Mouse (Mus musculus): ENCODE data around the gene Hist1h3i. TPM values are rescaled to one million over a fixed set of nuclear protein-coding genes. Genes with fewer than 3 reads are reported as not detected.
A peak's percentile ranks its signal among the peaks of the same experiment; 100 is the strongest.
"Not testable (repeated sequence)": the region's sequence is repeated elsewhere in the genome, so short reads cannot be mapped to it uniquely, and the experiment has no call there.

Gene Hist1h3i
- total and polyA plus RNA-seq, 2 experiments from 2014 or later, result 20.0 to 291 TPM

DNA sequence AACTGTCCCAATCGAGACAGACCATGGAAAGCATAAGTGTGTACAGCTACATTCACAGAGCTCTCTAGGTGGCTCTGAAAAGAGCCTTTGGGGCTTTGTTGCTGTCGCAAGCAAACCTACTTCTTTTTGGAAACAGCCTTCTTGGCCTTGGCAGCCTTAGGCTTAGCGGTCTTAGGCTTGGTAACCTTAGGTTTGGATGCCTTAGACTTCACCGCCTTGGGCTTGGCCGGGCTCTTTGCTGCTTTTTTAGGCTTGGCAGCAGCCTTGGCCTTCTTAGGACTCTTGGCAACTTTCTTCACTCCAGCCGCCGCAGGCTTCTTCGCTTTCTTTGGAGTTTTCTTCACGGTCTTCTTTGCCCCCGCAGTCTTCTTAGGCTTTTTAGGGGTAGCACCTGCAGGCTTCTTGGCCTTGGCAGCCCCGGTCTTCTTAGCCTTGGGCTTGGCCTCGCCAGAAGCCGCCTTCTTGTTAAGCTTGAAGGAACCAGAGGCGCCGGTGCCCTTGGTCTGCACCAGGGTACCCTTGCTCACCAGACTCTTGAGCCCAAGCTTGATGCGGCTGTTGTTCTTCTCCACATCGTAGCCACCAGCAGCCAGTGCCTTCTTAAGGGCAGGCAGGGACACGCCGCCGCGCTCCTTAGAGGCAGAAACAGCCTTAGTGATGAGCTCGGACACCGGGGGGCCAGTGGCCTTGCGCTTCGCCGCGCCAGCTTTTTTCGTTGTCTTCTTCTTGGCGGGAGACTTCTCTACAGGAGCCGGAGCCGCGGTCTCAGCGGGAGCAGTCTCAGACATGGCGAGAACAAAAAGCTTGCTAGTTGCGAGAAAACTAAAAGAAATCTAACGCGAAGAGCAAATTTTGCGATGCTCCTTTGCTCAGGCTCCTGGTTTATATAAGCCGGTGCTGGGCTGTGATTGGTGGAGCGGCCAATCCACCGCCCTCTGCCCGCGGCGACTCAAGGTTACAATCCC is 3.1 kb downstream of the Hist1h3i start, which contains the start of gene Hist1h1b:
Gene Hist1h1b, minus strand, starts transcription at position 859 of the 965 bp plus-strand sequence.
- no peak; the same call in 1 of the 2 replicates for ATAC-seq
- WGBS, result under 1% methylated on average over 44 of the region's 44 CpGs
- TF ChIP-seq CTCF (IDR thresholded peaks at IDR 0.05; ENCODE audit: low read depth), result no peak

DNA sequence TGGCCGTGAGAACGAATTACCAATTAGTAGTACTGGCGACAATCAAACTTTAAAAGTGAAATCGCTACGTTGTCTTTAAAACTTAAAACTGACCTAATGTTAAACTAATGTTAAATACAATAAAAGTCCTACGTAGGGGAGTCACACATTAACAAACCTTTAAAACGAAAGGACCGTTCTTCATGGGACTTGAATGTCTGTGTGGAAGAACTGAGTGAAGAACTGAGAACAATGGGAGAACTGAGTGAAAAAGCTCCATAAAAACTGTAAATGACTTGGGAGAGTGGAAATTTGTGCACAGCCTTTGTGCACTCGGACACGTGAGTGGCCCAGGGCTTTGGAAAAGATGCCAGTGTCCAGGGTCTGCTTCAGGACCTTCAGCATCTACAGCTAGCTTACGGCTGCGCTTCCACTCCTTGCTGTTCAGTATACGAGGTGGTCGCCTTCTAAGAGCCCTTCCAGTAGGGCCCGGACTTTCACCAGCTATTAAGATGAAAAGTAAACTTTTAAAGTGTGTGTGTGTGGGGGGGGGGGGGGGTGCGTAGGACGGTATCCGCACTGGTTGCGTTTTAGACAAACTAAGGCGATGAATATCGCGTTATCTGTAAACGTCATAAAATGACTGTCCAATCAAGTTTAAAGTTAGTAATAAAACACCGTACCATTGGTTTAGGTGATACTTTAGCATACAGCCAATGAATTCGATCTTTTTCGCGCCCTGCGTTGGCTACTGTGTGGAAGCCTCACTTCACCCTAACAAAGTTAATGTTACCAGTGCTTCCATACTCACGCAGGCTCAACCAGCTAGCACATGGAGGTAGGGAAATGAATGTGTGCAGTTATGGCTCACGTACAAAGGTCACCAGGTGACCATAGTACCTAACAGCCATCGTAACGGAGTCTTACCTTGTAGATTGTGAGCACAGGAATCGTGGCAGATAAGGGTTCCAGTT is 4.1 kb downstream of the Hist1h3i start:
- peak; percentile 89 for DNase-seq
- peak overlapping the region; percentile 82 for H3K4me2 ChIP-seq (ENCODE audit: low read depth)
- peaks cover 22% of the 10 kb centered on the region for H3K4me1 ChIP-seq (ENCODE audit: insufficient read depth)
- peak overlapping the region; percentile 45 for H3K4me3 ChIP-seq (ENCODE audit: low read depth, low read length)
- H3K36me3 ChIP-seq (ENCODE audit: insufficient read depth), result no peaks in the 10 kb centered on the region
- H3K9ac ChIP-seq, result peak overlapping the region; percentile 51
- no peak for TF ChIP-seq CTCF (IDR thresholded peaks at IDR 0.05; ENCODE audit: low read depth)
- H3K9me3 ChIP-seq (ENCODE audit: low read length), result no peaks in the 10 kb centered on the region
- no peaks in the 10 kb centered on the region for H3K27me3 ChIP-seq (ENCODE audit: insufficient read depth, low read length)
- WGBS, result 3% methylated on average over 33 of the region's 33 CpGs
- peak overlapping the region; percentile 57 for H3K27ac ChIP-seq (ENCODE audit: low read depth, low read length)
- peak; percentile 96 for ATAC-seq

More for the DNA sequence above, 3.1 kb downstream of the Hist1h3i start, which contains the start of gene Hist1h1b:
- peak within 1 kb of the TSS; percentile 57 for H3K27ac ChIP-seq (ENCODE audit: low read depth, low read length)
- H3K36me3 ChIP-seq (ENCODE audit: insufficient read depth), result no peaks in the 10 kb centered on the region
- H3K4me3 ChIP-seq (ENCODE audit: low read depth, low read length), result peak within 1 kb of the TSS; percentile 45
- H3K9me3 ChIP-seq (ENCODE audit: low read length), result no peaks in the 10 kb centered on the region
- H3K4me1 ChIP-seq (ENCODE audit: insufficient read depth), result peaks cover 22% of the 10 kb centered on the region
- no peaks in the 10 kb centered on the region for H3K27me3 ChIP-seq (ENCODE audit: insufficient read depth, low read length)
- DNase-seq, result peak; percentile 58
- peak within 1 kb of the TSS; percentile 51 for H3K9ac ChIP-seq
- peak within 1 kb of the TSS; percentile 82 for H3K4me2 ChIP-seq (ENCODE audit: low read depth)

DNA sequence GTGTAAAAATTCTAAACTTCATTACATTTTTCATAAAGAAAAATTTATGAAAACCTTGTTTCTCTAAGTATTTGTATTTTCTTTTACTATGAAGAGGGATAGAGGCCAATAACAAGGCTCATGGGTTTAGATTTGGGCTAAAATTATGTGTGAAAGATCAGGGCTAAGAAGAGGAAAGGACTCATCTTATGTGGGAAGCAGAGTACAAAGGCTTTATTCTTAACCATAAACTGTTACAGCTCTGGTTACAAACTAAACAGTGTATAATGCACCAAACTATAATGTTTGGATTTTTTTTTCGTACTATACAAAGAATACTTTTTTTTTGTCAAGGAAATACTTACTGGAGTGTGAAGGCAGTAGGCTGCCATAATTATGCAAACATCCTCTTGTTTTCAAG is 27.5 kb downstream of the Hist1h3i start:
- Histone ChIP-seq H3K9me3 (ENCODE audit: low read length) (no peaks in the 10 kb centered on the region), H3K4me2 (ENCODE audit: low read depth) (no peak overlapping the region), H3K36me3 (ENCODE audit: insufficient read depth) (no peaks in the 10 kb centered on the region), H3K27me3 (ENCODE audit: insufficient read depth, low read length) (no peaks in the 10 kb centered on the region), H3K4me1 (ENCODE audit: insufficient read depth) (peaks cover 6% of the 10 kb centered on the region; the same call in 1 of the 2 replicates), H3K9ac (no peak overlapping the region), H3K4me3 (ENCODE audit: low read depth, low read length) (no peak overlapping the region), H3K27ac (ENCODE audit: low read depth, low read length) (no peak overlapping the region)
- TF ChIP-seq CTCF (IDR thresholded peaks at IDR 0.05; ENCODE audit: low read depth), result no peak
- WGBS, result 54% methylated on average over 1 of the region's 1 CpGs
- DNase-seq (no peak), ATAC-seq (no peak)

DNA sequence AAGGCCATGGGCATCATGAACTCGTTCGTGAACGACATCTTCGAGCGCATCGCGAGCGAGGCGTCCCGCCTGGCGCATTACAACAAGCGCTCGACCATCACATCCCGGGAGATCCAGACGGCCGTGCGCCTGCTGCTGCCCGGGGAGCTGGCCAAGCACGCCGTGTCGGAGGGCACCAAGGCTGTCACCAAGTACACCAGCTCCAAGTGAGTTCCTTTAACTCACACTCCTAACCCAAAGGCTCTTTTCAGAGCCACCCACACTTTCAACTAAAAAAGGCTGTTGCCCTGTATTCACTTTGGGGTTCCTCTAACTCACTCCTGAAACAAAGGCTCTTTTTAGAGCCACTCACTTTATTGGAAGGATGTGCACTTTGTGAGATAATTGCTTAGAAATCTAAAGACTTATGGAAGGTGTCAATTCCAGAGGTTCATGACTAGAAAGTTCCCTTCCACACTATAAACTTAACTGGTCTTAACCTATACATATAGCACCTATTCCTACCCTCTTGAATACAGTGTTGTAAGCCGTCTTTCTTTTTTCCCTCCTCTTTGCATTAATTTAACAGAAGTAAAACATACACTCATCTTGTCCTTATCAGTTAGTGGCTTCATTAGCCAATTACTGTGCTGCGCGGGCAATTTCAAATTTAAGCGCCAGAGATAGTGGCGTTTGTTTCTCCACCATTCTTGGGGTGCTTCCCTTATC is 28.7 kb downstream of the Hist1h3i start:
- Histone ChIP-seq H3K9ac (peak overlapping the region; percentile 44; the same call in 1 of the 2 replicates), H3K27ac (ENCODE audit: low read depth, low read length) (0 out of 2 replicates have a peak overlapping the region, but pooled peaks have one; percentile 23), H3K4me2 (ENCODE audit: low read depth) (peak overlapping the region; percentile 68), H3K4me3 (ENCODE audit: low read depth, low read length) (peak overlapping the region; percentile 43)
- DNase-seq (peak; percentile 66), ATAC-seq (0 out of 2 replicates have a peak, but pooled peaks have one; percentile 0)
- H3K9me3 ChIP-seq (ENCODE audit: low read length); H3K27me3 ChIP-seq (ENCODE audit: insufficient read depth, low read length); H3K36me3 ChIP-seq (ENCODE audit: insufficient read depth); H3K4me1 ChIP-seq (ENCODE audit: insufficient read depth): not testable (repeated sequence)
- 0% methylated on average over 21 of the region's 26 CpGs for WGBS

DNA sequence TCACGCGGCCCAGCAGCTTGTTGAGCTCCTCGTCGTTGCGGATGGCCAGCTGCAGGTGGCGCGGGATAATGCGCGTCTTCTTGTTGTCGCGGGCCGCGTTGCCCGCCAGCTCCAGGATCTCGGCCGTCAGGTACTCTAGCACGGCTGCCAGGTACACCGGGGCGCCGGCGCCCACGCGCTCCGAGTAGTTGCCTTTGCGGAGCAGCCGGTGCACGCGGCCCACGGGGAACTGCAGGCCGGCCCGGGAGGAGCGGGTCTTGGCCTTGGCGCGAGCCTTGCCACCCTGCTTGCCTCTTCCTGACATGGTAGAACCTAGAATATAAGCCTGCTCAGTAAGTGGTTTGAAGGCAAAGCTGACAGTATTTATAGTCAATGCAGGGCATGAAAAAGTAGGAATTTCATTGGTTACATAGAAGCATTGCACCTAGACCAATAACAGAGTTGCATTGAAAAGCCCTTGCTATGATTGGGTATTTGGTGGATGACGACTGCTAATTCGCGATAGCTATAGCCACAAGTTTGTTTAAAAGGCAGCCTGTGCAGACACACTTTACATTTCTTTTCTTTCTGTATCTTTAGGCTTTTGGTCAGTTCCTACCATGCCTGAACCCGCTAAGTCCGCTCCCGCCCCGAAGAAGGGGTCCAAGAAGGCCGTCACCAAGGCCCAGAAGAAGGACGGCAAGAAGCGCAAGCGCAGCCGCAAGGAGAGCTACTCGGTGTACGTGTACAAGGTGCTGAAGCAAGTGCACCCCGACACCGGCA is 29.5 kb downstream of the Hist1h3i start, which contains the start of the genes Hist1h2ak and Hist1h2bn:
Gene Hist1h2ak, minus strand, starts transcription at position 304 of the 762 bp plus-strand sequence.
Gene Hist1h2bn, plus strand, starts transcription at position 600 of the 762 bp plus-strand sequence.
- Histone ChIP-seq H3K4me3 (ENCODE audit: low read depth, low read length) (peak within 1 kb of the TSS; percentile 43), H3K4me1 (ENCODE audit: insufficient read depth) (peaks cover 15% of the 10 kb centered on the region; the same call in 1 of the 2 replicates), H3K27ac (ENCODE audit: low read depth, low read length) (peak within 1 kb of the TSS; percentile 87), H3K4me2 (ENCODE audit: low read depth) (peak within 1 kb of the TSS; percentile 68), H3K9ac (peak within 1 kb of the TSS; percentile 56)
- H3K36me3 ChIP-seq (ENCODE audit: insufficient read depth); H3K9me3 ChIP-seq (ENCODE audit: low read length); H3K27me3 ChIP-seq (ENCODE audit: insufficient read depth, low read length): not testable (repeated sequence)
- DNase-seq, result peak; percentile 93
- WGBS, result under 1% methylated on average over 38 of the region's 50 CpGs
- ATAC-seq, result peak; percentile 95
